Mouse (Mus musculus): ENCODE data around the gene Mbnl1. TPM values are rescaled to one million over a fixed set of nuclear protein-coding genes. Genes with fewer than 3 reads are reported as not detected.
A peak's percentile ranks its signal among the peaks of the same experiment; 100 is the strongest.

The Mbnl1 gene
- polyA plus RNA-seq, 1 experiment from 2014 or later: 70.2 TPM

GRCm38 (mm10) chr3:60565950-60566349 lies 93.3 kb downstream of the Mbnl1 start:
- no peaks in the 10 kb centered on the region for H3K27me3 ChIP-seq (ENCODE audit: insufficient read depth, low read length)
- no peak for ATAC-seq (replicated peaks; ENCODE audit: low FRiP score, low read depth)
- H3K4me2 ChIP-seq (ENCODE audit: low read length): no peak overlapping the region
- H3K27ac ChIP-seq: no peak overlapping the region
- no peak for DNase-seq (ENCODE audit: low spot score)
- WGBS: 64% methylated on average over 3 of the region's 3 CpGs
- H3K9ac ChIP-seq (ENCODE audit: low read depth, low read length): no peak overlapping the region
- no peaks in the 10 kb centered on the region for H3K4me1 ChIP-seq (replicated peaks; ENCODE audit: insufficient read depth, low read length)
- H3K4me3 ChIP-seq (replicated peaks; ENCODE audit: low read depth, low read length): no peak overlapping the region
- H3K36me3 ChIP-seq (ENCODE audit: insufficient read depth, low read length): no peaks in the 10 kb centered on the region
- no peaks in the 10 kb centered on the region for H3K9me3 ChIP-seq (replicated peaks; ENCODE audit: low read length)
- TF ChIP-seq CTCF (IDR thresholded peaks at IDR 0.05; ENCODE audit: low read depth): no peak

- Histone ChIP-seq H3K27me3 (ENCODE audit: insufficient read depth, low read length) (no peaks in the 10 kb centered on the region), H3K27ac (no peak overlapping the region), H3K36me3 (ENCODE audit: insufficient read depth, low read length) (no peaks in the 10 kb centered on the region), H3K4me1 (replicated peaks; ENCODE audit: insufficient read depth, low read length) (no peaks in the 10 kb centered on the region), H3K9ac (ENCODE audit: low read depth, low read length) (no peak overlapping the region), H3K4me2 (ENCODE audit: low read length) (no peak overlapping the region), H3K9me3 (replicated peaks; ENCODE audit: low read length) (no peaks in the 10 kb centered on the region), H3K4me3 (replicated peaks; ENCODE audit: low read depth, low read length) (no peak overlapping the region)
- no peak for TF ChIP-seq CTCF (IDR thresholded peaks at IDR 0.05; ENCODE audit: low read depth)
- 83% methylated on average over 1 of the region's 1 CpGs for WGBS
- no peak for ATAC-seq (replicated peaks; ENCODE audit: low FRiP score, low read depth)
- no peak for DNase-seq (ENCODE audit: low spot score)
These were observed 95.6 kb downstream of the Mbnl1 start for GRCm38 (mm10) chr3:60568171-60568684.

- Histone ChIP-seq H3K27me3 (ENCODE audit: insufficient read depth, low read length) (no peaks in the 10 kb centered on the region), H3K4me3 (replicated peaks; ENCODE audit: low read depth, low read length) (no peak overlapping the region), H3K27ac (no peak overlapping the region), H3K9ac (ENCODE audit: low read depth, low read length) (no peak overlapping the region), H3K36me3 (ENCODE audit: insufficient read depth, low read length) (no peaks in the 10 kb centered on the region), H3K4me1 (replicated peaks; ENCODE audit: insufficient read depth, low read length) (no peaks in the 10 kb centered on the region), H3K9me3 (replicated peaks; ENCODE audit: low read length) (no peaks in the 10 kb centered on the region), H3K4me2 (ENCODE audit: low read length) (no peak overlapping the region)
- DNase-seq (ENCODE audit: low spot score): no peak
- no peak for TF ChIP-seq CTCF (IDR thresholded peaks at IDR 0.05; ENCODE audit: low read depth)
- no peak for ATAC-seq (replicated peaks; ENCODE audit: low FRiP score, low read depth)
- 62% methylated on average over 6 of the region's 6 CpGs for WGBS
These were observed 96.4 kb downstream of the Mbnl1 start for GRCm38 (mm10) chr3:60568801-60569568.

- Histone ChIP-seq H3K27me3 (ENCODE audit: insufficient read depth, low read length) (no peaks in the 10 kb centered on the region), H3K36me3 (ENCODE audit: insufficient read depth, low read length) (no peaks in the 10 kb centered on the region), H3K9ac (ENCODE audit: low read depth, low read length) (no peak overlapping the region), H3K4me3 (replicated peaks; ENCODE audit: low read depth, low read length) (no peak overlapping the region), H3K4me1 (replicated peaks; ENCODE audit: insufficient read depth, low read length) (no peaks in the 10 kb centered on the region), H3K4me2 (ENCODE audit: low read length) (no peak overlapping the region), H3K27ac (no peak overlapping the region), H3K9me3 (replicated peaks; ENCODE audit: low read length) (no peaks in the 10 kb centered on the region)
- TF ChIP-seq CTCF (IDR thresholded peaks at IDR 0.05; ENCODE audit: low read depth): no peak
- DNase-seq (ENCODE audit: low spot score) (no peak), ATAC-seq (replicated peaks; ENCODE audit: low FRiP score, low read depth) (no peak)
- 68% methylated on average over 2 of the region's 2 CpGs for WGBS
These were observed 97.2 kb downstream of the Mbnl1 start for GRCm38 (mm10) chr3:60569781-60570180.

GRCm38 (mm10) chr3:60570491-60571022 lies 97.9 kb downstream of the Mbnl1 start:
- Histone ChIP-seq H3K9ac (ENCODE audit: low read depth, low read length) (no peak overlapping the region), H3K27me3 (ENCODE audit: insufficient read depth, low read length) (no peaks in the 10 kb centered on the region), H3K4me1 (replicated peaks; ENCODE audit: insufficient read depth, low read length) (no peaks in the 10 kb centered on the region), H3K4me2 (ENCODE audit: low read length) (no peak overlapping the region), H3K27ac (no peak overlapping the region), H3K36me3 (ENCODE audit: insufficient read depth, low read length) (no peaks in the 10 kb centered on the region), H3K4me3 (replicated peaks; ENCODE audit: low read depth, low read length) (no peak overlapping the region), H3K9me3 (replicated peaks; ENCODE audit: low read length) (no peaks in the 10 kb centered on the region)
- ATAC-seq (replicated peaks; ENCODE audit: low FRiP score, low read depth) (no peak), DNase-seq (ENCODE audit: low spot score) (peak; percentile 27)
- WGBS: 42% methylated on average over 5 of the region's 5 CpGs
- no peak for TF ChIP-seq CTCF (IDR thresholded peaks at IDR 0.05; ENCODE audit: low read depth)

- Histone ChIP-seq H3K27ac (no peak overlapping the region), H3K9ac (ENCODE audit: low read depth, low read length) (no peak overlapping the region), H3K4me3 (replicated peaks; ENCODE audit: low read depth, low read length) (no peak overlapping the region), H3K9me3 (replicated peaks; ENCODE audit: low read length) (no peaks in the 10 kb centered on the region), H3K4me1 (replicated peaks; ENCODE audit: insufficient read depth, low read length) (0 out of 2 replicates have a peak, but pooled peaks cover 6% of the 10 kb centered on the region), H3K27me3 (ENCODE audit: insufficient read depth, low read length) (no peaks in the 10 kb centered on the region), H3K36me3 (ENCODE audit: insufficient read depth, low read length) (no peaks in the 10 kb centered on the region), H3K4me2 (ENCODE audit: low read length) (no peak overlapping the region)
- no peak for ATAC-seq (replicated peaks; ENCODE audit: low FRiP score, low read depth)
- WGBS: 84% methylated on average over 1 of the region's 1 CpGs
- no peak for DNase-seq (ENCODE audit: low spot score)
- TF ChIP-seq CTCF (IDR thresholded peaks at IDR 0.05; ENCODE audit: low read depth): no peak
These were observed 98.9 kb downstream of the Mbnl1 start for GRCm38 (mm10) chr3:60571493-60571892.
